Mouse (Mus musculus) adrenal gland, adult 2 months (tissue): Measurements from ENCODE around the gene Setdb1. TPM values are rescaled to one million over a fixed set of nuclear protein-coding genes. Genes with fewer than 3 reads are reported as not detected.

Experiments used
- DNase-seq: peaks from one replicate; pipeline ENCODE4 v3.0.0; 2021
- polyA plus RNA-seq: library from polyadenylated mRNA; depleted of rRNA; stranded (reverse); fragments of >200 nt; gene quantifications from 2 replicates; pipeline ENCODE4 v1.2.3, GENCODE M21; 2012
- total RNA-seq, 2 experiments: library from RNA; stranded (reverse); gene quantifications; 2 replicates each; pipeline ENCODE4 v1.2.3; 2021

Gene Setdb1
- total and polyA plus RNA-seq, 3 experiments, result 7.6 to 21.7 (median 20.7) TPM

- DNase-seq, result no peak
Measured at GRCm38 (mm10) chr3:95292899-95293298, 64.1 kb downstream of the Setdb1 start.

- DNase-seq, result no peak
Measured at GRCm38 (mm10) chr3:95291041-95291440, 66.0 kb downstream of the Setdb1 start.

GRCm38 (mm10) chr3:95290156-95290555 is 66.8 kb downstream of the Setdb1 start:
- no peak for DNase-seq

DNA sequence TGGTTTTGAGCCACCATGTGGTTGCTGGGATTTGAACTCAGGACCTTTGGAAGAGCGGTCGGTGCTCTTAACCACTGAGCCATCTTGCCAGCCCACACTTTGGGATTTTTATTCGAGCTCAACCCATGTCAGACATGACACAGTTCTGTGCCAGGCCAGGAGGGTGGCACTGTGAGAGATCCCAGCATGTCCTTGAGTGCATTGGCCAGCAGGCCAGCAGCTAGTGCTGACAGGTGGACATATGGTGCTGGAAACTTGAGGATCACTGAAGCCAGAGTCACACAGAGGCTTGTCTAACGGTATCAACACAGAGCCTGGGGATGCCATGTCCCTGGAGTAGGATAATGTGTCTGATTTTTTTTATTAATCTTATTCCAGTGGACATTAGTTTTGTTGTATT is 67.6 kb downstream of the Setdb1 start:
- no peak for DNase-seq

DNA sequence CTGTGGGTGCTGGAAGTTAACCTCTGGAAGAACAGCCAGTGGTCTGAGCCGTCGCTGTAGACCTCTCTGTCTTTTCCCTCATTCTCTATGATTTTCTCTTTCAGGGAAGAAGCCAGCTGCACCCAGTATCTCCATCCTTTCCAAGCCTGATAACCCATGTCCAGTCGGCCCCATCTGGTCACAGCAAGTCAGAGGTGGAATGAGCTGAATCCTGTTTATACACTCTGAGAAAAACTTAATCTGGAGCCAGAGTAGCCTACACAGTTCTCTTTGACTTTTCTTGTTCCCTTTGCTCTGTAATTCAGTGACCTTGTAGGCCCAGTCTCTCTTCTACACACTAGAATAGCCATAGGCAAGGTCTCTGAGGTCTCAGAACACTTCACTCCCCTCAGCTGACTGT is 69.5 kb downstream of the Setdb1 start:
- no peak for DNase-seq

DNA sequence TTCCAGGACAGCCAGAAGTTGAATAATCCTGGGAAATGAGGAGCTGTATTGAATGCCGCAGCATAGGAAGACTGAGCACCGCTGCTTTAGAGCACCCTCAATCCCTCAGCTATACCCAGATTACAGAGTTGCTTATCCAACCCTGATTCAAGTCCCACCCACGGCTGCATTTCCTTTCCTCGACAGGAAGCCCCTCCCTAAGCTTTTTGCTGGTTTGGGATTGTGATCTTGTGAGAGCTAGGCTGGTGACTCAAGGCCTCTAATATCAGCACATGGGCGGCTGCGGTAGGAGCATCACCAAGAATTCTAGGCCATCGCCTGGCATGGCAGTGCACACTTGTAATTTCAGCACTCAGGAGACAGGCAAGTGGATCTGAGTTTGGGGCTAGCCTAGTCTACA is 70.5 kb downstream of the Setdb1 start:
- DNase-seq, result peak; percentile 52

GRCm38 (mm10) chr3:95286011-95286410 is 71.0 kb downstream of the Setdb1 start:
- no peak for DNase-seq

DNA sequence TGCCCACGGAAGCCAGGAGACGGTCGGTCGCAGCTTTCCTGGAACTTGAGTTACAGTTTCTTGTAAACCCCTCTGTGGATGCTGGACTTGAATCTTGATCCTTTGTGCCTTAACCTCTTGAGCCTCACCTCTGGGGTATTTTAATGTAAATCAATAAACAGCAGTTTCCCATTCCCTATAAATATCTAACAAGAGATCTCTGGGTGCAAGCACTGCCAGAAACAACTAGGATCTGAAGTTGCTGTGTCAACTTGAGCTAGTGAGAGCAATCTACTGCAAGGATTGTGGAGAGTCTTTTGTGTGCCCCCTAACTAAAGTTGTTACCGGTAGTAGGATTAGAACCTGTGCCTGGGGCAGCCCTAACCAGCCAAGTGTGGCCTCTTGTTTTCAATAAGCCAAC is 71.6 kb downstream of the Setdb1 start:
- no peak for DNase-seq

DNA sequence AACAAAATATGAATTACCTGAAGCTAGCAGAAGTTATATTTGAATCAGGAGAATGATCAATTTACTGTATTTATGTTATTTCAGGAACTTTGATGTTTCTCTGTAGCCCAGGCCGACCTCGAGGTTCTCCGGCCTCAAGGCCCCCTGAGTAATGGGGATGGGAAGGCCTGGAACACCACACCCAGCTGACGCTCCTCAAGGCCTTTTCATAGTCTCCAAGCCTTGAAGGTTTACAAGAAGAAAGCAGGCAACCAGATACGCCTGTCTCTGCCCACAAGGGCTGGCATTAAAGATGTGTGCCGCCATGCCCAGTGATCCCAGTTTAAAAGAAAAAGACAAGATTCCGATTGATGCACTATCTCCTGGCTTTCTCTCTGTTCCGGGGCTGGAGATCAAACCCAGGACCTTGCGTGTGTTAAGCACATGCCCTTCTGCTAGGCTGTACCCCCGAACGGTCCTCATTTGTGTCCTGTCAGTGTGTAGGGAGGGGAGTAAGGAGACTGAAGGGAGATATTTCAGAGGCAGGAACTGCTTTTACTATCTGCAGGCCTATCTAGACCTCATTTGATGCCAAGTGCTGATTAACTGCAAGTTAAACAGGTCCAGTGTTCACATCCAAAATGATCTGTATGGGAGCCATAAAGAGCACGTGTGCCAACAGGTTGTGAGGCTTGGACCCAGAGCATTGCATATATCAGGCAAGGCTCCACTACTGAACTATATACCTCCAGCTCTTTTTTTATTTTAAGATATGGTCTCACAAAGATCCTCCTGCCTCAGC is 72.3 kb downstream of the Setdb1 start:
- DNase-seq, result peak; percentile 81

DNA sequence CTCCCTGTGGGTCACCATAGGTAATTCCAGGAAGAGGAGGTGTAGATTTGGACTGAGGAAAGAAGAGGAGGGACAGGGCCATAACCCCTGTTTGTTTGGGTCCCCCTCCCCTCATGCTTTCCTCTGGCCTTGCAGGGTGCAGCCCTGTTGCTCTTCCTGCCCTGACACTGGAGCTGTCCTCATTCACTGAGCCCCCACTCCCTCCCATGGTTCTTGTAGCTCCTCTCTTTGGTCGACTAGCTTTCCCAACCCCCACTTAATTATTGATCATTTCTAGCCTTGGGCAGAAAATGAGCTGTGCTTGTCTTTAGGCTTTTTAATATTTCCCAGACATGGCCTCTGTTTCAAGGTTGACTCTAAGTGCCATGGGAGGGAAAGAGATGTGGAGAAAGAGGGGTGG is 72.9 kb downstream of the Setdb1 start:
- DNase-seq, result peak; percentile 54

DNA sequence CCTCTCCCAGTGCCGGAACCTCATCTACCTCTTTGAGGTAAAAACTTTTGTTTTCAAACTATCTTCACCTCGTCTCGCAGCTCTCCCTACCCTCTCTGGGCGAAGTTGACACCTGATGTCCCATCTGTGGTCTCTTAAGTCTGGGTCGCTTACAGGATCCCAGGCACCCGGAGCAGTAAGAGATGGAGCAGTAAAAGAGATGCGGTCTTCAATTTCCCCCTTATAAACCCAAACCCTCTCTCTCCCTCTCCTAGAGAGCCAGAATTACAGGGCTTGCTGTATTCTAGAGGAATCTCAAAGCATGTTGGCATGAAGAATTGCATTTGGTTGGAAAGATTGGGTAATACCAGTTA is 73.4 kb downstream of the Setdb1 start:
- DNase-seq, result no peak

GRCm38 (mm10) chr3:95282865-95283588 is 74.0 kb downstream of the Setdb1 start:
- peak; percentile 87 for DNase-seq

- peak; percentile 77 for DNase-seq
Measured at GRCm38 (mm10) chr3:95282381-95282864, 74.6 kb downstream of the Setdb1 start.

DNA sequence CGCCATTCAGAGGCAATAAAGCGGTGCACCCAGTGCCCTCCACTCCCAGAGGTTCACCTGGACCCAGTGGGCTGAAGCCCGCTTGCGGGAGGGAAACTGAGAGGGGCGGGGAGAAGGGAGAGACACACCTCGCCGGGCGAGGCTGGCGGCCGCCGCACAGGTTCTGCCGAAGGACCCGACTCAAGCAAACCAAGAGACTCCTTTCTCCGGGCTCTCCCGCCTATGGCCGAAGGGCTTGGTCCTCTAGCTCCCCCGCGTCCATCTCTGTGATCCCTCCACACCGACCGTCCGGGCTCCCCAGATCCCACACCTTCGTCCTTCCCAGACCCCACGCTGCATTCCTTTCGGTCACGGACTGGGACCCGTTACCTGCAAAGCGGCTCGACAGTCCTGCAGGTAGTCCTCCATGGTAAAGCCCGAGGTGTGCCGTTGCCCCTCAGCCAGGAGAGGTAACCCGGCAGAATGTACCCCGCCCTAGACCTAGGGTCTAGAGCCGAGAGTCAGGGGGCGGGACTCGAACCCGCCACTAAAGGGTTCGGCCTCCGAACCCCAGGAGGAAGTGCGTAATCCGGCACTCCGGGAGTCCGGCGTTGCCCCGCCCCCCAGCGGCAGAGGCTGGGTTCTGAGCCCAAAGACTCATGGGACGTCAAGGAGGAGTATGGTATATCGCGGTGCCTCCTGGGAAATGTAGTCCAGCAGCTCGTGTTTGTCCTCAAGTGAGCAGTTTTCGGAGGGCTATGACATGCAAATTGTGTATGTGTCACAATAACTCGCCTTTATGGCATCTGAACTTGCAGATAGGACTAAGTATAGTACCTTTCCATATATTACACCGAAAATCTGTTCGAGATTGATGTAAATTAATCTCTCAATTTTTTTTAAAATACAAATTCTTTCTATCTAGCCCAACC is 75.5 kb downstream of the Setdb1 start, which contains the start of the genes Mindy1 and Prune1:
TSS of gene Mindy1 (plus strand) at position 130 of the 911 bp plus-strand sequence.
TSS of gene Prune1 (minus strand) at position 861 of the 911 bp plus-strand sequence.
- peak; percentile 99 for DNase-seq

- DNase-seq, result no peak
Measured at GRCm38 (mm10) chr3:95280747-95281146, 76.3 kb downstream of the Setdb1 start.

- no peak for DNase-seq
Measured at GRCm38 (mm10) chr3:95277149-95277551, 79.9 kb downstream of the Setdb1 start.

GRCm38 (mm10) chr3:95276428-95276934 is 80.5 kb downstream of the Setdb1 start:
- no peak for DNase-seq

- DNase-seq, result no peak
Measured at GRCm38 (mm10) chr3:95275161-95275560, 81.8 kb downstream of the Setdb1 start.

- no peak for DNase-seq
Measured at GRCm38 (mm10) chr3:95274453-95274852, 82.5 kb downstream of the Setdb1 start.
